Mouse (Mus musculus) myocyte (in vitro differentiated cells): ENCODE data around the gene Hoxc12. TPM values are rescaled to one million over a fixed set of nuclear protein-coding genes. Genes with fewer than 3 reads are reported as not detected.

Source experiments
- H3K27me3 ChIP-seq: one replicate; pipeline ENCODE4 v1.6.1; 2011; ENCODE audit not compliant: control insufficient read depth, insufficient read depth, insufficient read length
- H3K36me3 ChIP-seq: one replicate; pipeline ENCODE4 v1.6.1; 2011; ENCODE audit not compliant: control insufficient read depth, insufficient read depth
- H3K4me2 ChIP-seq: one replicate; pipeline ENCODE4 v1.6.1; 2011; ENCODE audit warnings: low read depth, control low read depth
- H3K4me3 ChIP-seq: one replicate; pipeline ENCODE4 v1.5.1; 2011; ENCODE audit warnings: mild to moderate bottlenecking, control low read depth, moderate library complexity
- H3K79me2 ChIP-seq: one replicate; pipeline ENCODE4 v1.6.1; 2011; ENCODE audit not compliant: control insufficient read depth, insufficient read depth
- H3ac ChIP-seq: one replicate; pipeline ENCODE4 v1.6.1; 2011; ENCODE audit not compliant: control insufficient read depth, insufficient read length
- CEBPB ChIP-seq: IDR thresholded peaks from 2 replicates; pipeline ENCODE4 v1.6.1; 2011; ENCODE audit warnings: mild to moderate bottlenecking, moderate library complexity; ENCODE audit not compliant: poor library complexity, insufficient read depth, severe bottlenecking
- E2F4 ChIP-seq: IDR thresholded peaks from one replicate; pipeline ENCODE4 v1.6.1; 2011; ENCODE audit warnings: mild to moderate bottlenecking, control low read depth, moderate library complexity; ENCODE audit not compliant: insufficient read depth
- MAX ChIP-seq: IDR thresholded peaks from one replicate; pipeline ENCODE4 v1.6.1; 2011; ENCODE audit warnings: low read depth, mild to moderate bottlenecking, control low read depth
- MYOD1 ChIP-seq, 3 experiments: IDR thresholded peaks; one replicate each; pipeline ENCODE4 v1.6.1; 2011; ENCODE audit warnings: control low read depth in 2 of 3, low read depth in 2 of 3, mild to moderate bottlenecking in 2 of 3, moderate library complexity in 1 of 3; ENCODE audit not compliant: insufficient read length in 2 of 3, control insufficient read depth in 1 of 3
- MYOG ChIP-seq, 3 experiments: IDR thresholded peaks; one replicate each; pipeline ENCODE4 v1.6.1; 2011; ENCODE audit warnings: control low read depth in 2 of 3, low read depth in 2 of 3, mild to moderate bottlenecking in 2 of 3; ENCODE audit not compliant: insufficient read length in 2 of 3, control insufficient read depth in 1 of 3, insufficient read depth in 1 of 3
- POLR2A ChIP-seq: IDR thresholded peaks from one replicate; pipeline ENCODE4 v1.6.1; 2011; ENCODE audit warnings: low read depth, mild to moderate bottlenecking, control low read depth, moderate library complexity; ENCODE audit not compliant: insufficient read length
- POLR2AphosphoS2 ChIP-seq: IDR thresholded peaks from one replicate; pipeline ENCODE4 v1.6.1; 2011; ENCODE audit warnings: low read depth, control low read depth; ENCODE audit not compliant: insufficient read length
- REST ChIP-seq: IDR thresholded peaks from one replicate; pipeline ENCODE4 v1.6.1; 2011; ENCODE audit warnings: mild to moderate bottlenecking, control low read depth, moderate library complexity; ENCODE audit not compliant: insufficient read depth, insufficient read length
- SRF ChIP-seq: IDR thresholded peaks from one replicate; pipeline ENCODE4 v1.6.1; 2011; ENCODE audit warnings: low read depth; ENCODE audit not compliant: control insufficient read depth, insufficient read length
- TCF12 ChIP-seq: IDR thresholded peaks from one replicate; pipeline ENCODE4 v1.6.1; 2011; ENCODE audit warnings: mild to moderate bottlenecking, control low read depth; ENCODE audit not compliant: poor library complexity, insufficient read depth, severe bottlenecking
- TCF3 ChIP-seq: IDR thresholded peaks from one replicate; pipeline ENCODE4 v1.6.1; 2011; ENCODE audit warnings: low read depth, control low read depth; ENCODE audit not compliant: insufficient read length
- USF1 ChIP-seq: IDR thresholded peaks from one replicate; pipeline ENCODE4 v1.6.1; 2011; ENCODE audit warnings: low read depth, mild to moderate bottlenecking, control low read depth, moderate library complexity
- polyA plus RNA-seq: library from polyadenylated mRNA; unstranded; fragments of >200 nt; fragmentation: generic; extraction: Trizol; gene quantifications from one replicate; pipeline ENCODE4 v1.2.1, GENCODE M21; 2012; ENCODE audit warnings: missing spikeins

The Hoxc12 gene
- polyA plus RNA-seq, 1 experiment = 5.6 TPM

GRCm38 (mm10) chr15:102922636-102923500, 13.7 kb upstream of the Hoxc12 start:
- Histone ChIP-seq H3K4me2 (peak overlapping the region; percentile 84), H3K27me3 (peaks cover 2% of the 10 kb centered on the region), H3K4me3 (peak overlapping the region; percentile 52), H3K79me2 (no peaks in the 10 kb centered on the region), H3ac (no peak overlapping the region), H3K36me3 (no peaks in the 10 kb centered on the region)
- TF ChIP-seq POLR2A (no peak), SRF (no peak), POLR2AphosphoS2 (no peak), USF1 (no peak), TCF12 (no peak), MYOD1 (IDR thresholded peaks at IDR 0.05; ENCODE audit: control insufficient read depth in 1 of 3, insufficient read length in 2 of 3, low read depth in 2 of 3) (no peak), MAX (no peak), REST (no peak), CEBPB (no peak), TCF3 (no peak), E2F4 (no peak), MYOG (IDR thresholded peaks at IDR 0.05; ENCODE audit: control insufficient read depth in 1 of 3, insufficient read depth in 1 of 3, insufficient read length in 2 of 3, low read depth in 2 of 3) (no peak)

GRCm38 (mm10) chr15:102927032-102927645, 9.4 kb upstream of the Hoxc12 start:
- TF ChIP-seq SRF = no peak
- TF ChIP-seq MAX = no peak
- TF ChIP-seq MYOG (IDR thresholded peaks at IDR 0.05; ENCODE audit: control insufficient read depth in 1 of 3, insufficient read depth in 1 of 3, insufficient read length in 2 of 3, low read depth in 2 of 3) = no peak
- no peak for TF ChIP-seq USF1
- no peak for TF ChIP-seq POLR2A
- TF ChIP-seq TCF12 = no peak
- TF ChIP-seq CEBPB = no peak
- no peak for TF ChIP-seq POLR2AphosphoS2
- no peak for TF ChIP-seq REST
- no peak for TF ChIP-seq TCF3
- Histone ChIP-seq H3ac (no peak overlapping the region), H3K79me2 (no peaks in the 10 kb centered on the region), H3K4me2 (no peak overlapping the region), H3K36me3 (no peaks in the 10 kb centered on the region), H3K4me3 (no peak overlapping the region), H3K27me3 (no peaks in the 10 kb centered on the region)

GRCm38 (mm10) chr15:102931706-102932358, 4.7 kb upstream of the Hoxc12 start:
- no peak overlapping the region for H3ac ChIP-seq
- H3K27me3 ChIP-seq = no peaks in the 10 kb centered on the region
- H3K79me2 ChIP-seq = no peaks in the 10 kb centered on the region
- no peak overlapping the region for H3K4me2 ChIP-seq
- no peaks in the 10 kb centered on the region for H3K36me3 ChIP-seq
- TF ChIP-seq SRF (no peak), POLR2AphosphoS2 (no peak), TCF12 (no peak), TCF3 (no peak), REST (no peak), E2F4 (no peak), MAX (no peak), POLR2A (no peak), MYOG (IDR thresholded peaks at IDR 0.05; ENCODE audit: control insufficient read depth in 1 of 3, insufficient read depth in 1 of 3, insufficient read length in 2 of 3, low read depth in 2 of 3) (no peak), MYOD1 (IDR thresholded peaks at IDR 0.05; ENCODE audit: control insufficient read depth in 1 of 3, insufficient read length in 2 of 3, low read depth in 2 of 3) (no peak), CEBPB (no peak), USF1 (no peak)
- no peak overlapping the region for H3K4me3 ChIP-seq

- Histone ChIP-seq H3K36me3 (no peaks in the 10 kb centered on the region), H3ac (no peak overlapping the region), H3K27me3 (no peaks in the 10 kb centered on the region), H3K79me2 (no peaks in the 10 kb centered on the region), H3K4me2 (peak overlapping the region; percentile 72), H3K4me3 (peak overlapping the region; percentile 31)
- no peak for TF ChIP-seq MYOG (IDR thresholded peaks at IDR 0.05; ENCODE audit: control insufficient read depth in 1 of 3, insufficient read depth in 1 of 3, insufficient read length in 2 of 3, low read depth in 2 of 3)
Observed at GRCm38 (mm10) chr15:102934438-102934837, 2.1 kb upstream of the Hoxc12 start.
